Mouse (Mus musculus): ENCODE results near the gene Aox4.

Gene Aox4

DNA sequence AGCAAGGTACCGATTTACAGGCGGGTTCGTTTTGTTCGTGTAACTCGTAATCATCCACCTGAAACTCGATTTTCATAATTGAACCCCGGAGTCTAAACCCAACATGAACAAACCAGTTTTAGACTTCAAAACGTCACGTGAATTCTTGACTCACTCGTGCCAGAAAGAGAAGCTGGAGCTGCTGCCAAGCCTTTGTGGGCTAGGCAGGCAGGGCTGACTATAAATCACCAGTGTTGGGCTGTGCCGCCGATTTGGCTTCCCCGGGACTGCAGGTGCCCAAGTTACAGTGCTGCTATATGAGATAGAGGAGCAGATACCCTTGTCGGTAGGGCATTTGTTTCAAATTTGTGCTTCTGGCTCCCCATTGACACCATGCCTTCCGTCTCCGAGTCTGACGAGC lies at the start of gene Aox4:
Gene Aox4 (plus strand): TSS at position 195 of the 400 bp plus-strand sequence.
- no peak for DNase-seq

DNA sequence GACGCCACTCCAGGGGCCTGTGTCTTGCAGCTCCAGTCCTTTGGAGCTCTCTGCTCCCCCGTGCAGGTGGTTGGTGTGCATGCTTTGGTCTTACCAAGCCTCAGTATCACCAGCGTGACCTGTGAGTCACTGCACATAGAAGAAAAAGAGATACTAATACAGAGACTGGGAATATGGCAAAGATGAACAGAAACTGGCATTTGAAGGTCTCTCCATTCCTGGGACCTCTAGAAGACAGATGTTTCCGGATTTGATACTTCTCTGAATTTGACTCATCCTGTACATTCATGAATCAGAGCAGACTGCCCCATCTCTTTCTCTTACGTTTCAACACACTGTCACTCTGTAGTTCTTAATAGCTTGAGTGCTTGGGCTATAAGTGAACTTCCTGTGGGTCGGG lies 40.3 kb upstream of the Aox4 start:
- DNase-seq, result no peak

DNA sequence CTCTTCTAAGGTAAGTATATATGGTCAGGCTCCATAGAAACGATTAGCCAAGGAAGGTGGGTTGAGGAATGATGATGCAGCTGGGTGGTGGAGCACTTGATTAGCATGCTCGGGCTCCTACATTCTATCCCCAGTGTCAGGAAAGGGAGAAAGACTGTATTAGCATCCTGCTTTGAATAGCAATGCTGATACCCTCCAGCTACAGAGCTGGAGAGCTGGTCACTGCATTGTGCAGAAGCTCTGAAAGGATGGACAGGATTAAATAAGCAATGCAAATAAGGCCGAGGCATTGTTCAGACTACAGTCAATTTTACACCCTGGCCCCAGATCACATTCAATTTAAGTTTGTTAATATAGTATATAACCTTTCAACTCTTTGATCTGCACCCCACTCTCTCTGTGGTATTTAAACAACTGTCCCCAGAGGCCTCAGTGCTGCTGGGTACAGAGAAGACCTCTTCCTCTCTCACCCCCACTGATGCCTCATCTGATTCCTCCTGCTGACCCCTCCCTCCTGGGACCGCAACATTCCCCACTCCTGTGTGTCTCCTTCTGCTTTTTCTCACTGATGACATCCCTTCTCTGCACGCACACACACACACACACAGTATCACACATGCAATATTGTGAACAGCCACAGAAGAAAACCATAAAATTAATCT lies 21.6 kb upstream of the Aox4 start:
- no peak for DNase-seq

DNA sequence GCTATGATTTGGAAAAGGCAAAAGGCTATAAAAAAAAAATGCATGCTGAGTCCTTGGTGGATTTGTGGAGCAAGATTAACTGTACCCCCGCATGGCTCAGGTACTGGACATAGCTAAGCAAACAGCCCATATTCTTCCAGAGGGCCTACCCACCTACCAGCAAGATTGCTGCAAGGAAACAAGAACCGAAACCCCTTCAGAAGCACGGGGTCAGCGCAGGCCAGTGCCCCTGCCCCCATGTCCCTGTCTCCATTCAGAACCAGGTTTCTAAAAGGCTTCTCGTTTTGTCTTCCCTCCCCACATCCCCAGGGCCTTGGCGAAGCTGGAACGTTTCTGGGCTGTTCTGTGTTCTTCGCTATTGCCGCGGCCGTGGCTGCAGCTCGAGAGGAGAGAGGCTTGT lies 15.9 kb upstream of the Aox4 start:
- no peak for DNase-seq

DNA sequence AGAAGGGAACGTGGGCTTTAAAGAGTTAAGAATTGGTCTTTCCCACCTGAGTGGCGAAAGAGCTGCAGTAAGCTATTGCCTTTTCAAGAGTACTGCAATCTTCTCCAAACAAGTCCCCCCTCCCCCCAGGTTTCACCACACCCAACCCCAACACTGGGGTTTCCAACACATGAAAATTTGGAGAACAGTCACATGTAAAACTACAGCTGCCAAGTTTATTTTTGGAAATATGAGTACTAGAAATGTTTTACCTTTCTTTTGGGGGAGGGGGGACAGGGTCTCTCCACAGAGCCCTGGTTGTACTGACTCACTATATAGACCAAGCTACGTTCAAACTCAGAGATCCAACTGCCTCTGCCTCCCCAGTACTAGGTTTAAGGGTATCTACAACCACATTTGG lies 15.2 kb upstream of the Aox4 start:
- DNase-seq, result no peak

DNA sequence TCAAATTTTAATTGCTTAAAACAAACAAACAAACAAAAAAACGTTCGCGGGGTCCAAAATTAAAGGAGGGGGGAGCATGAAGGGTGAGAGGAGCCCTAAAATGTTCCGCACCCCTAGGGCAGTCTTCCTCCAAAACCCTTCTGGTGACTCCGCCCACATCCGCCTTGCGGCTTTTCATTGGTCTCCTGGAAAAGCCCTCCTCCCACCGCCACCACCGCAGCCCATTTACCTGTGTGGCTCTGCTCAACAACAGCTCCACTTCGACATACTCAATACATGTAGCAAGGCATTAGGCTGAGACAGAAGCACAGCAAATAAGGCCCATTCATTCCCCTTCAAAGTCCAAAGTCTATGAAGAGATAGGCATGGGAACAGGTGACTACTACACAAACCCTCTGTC lies 14.7 kb upstream of the Aox4 start:
- no peak for DNase-seq

DNA sequence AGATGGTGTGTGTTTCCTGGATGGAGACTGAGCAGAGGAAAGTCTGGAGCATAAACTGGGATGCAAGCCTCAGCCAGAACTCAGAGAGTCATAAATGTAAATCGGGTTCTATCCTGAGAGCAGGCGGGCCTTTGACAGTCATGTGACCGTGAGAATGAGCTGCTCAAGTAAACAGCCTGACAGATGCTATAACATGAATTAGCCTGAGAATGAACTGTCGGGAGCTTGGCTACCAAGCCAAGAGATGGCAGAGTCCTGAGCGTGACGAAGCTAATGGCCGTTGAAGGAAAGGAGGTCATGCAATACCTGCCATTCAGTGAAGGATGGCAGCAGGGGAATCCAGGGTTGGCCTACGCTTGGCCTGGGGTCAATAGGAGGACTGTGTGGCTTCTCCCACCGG lies 13.2 kb upstream of the Aox4 start:
- DNase-seq, result no peak

DNA sequence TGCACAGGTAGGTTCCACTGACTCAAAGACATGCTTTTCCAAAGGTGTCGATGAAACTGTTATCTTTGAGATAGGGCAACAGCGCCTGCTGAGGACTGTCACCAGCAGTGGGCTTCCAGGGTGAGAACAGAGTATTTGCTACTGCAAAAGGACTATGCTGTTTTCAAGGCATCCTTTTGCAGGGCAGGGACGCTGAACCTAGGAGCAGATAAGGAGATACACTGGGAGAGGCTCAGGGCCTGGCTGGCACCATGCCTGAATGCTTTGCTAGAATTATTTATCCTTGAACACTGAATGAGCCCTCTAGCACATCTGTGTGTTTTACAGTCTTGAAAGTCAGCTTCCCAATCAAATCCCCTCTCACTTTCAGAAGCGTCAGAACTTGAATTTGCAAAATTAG lies 11.8 kb upstream of the Aox4 start:
- DNase-seq, result no peak

DNA sequence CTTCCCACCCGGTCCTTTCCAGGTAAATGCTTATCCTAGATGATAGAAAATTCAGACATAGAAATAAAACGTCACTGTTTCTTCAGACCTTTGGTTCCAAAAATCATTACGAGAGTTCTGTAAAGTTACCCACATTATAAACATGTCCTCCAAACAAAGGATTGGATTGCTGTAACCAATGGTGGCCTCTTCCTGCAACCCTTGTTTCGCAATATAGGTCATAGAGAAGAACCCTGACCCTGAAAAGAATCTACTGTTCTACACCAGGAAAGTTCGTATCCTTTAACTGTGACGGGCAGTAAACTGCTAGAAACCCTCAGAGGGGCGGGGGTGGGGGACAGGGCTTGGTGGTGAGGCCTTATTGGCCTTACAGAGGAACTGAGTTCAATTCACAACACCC lies 2.6 kb downstream of the Aox4 start:
- DNase-seq, result no peak

DNA sequence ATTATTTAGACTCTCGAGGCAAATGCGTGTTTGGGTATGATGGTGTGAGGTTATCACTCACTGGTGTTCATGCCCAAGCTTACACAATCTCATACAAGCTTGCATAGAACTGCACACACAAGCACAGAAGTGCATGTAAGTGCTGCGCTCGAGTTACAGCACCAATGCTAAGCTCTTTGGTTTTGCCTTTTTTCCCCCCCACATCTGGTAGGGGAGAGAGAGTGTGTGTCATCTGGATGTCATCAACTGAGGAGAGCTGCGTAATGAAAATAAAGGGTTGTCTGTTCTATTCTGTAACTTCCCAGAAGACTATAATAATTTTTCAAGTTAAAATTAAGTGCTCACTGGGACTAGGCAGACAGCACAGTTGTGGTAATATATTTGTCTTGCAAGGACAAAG lies 3.6 kb downstream of the Aox4 start:
- DNase-seq, result no peak

DNA sequence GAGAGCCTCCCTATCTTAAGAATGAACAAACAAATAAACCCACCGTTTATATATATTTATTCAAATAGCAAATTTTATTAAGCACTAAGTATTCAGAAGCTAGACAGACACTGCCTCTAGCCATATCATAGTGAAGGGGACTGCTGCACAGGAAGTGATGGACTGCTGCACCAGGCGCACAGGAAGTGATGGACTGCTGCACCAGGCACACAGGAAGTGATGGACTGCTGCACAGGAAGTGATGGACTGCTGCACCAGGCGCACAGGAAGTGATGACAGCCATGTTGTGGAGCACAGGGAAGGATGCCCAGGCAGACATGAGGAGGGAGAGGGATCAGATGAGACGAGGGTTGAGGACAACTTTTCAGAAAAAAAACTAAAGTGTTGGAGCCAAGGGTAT lies 5.2 kb downstream of the Aox4 start:
- DNase-seq, result no peak

DNA sequence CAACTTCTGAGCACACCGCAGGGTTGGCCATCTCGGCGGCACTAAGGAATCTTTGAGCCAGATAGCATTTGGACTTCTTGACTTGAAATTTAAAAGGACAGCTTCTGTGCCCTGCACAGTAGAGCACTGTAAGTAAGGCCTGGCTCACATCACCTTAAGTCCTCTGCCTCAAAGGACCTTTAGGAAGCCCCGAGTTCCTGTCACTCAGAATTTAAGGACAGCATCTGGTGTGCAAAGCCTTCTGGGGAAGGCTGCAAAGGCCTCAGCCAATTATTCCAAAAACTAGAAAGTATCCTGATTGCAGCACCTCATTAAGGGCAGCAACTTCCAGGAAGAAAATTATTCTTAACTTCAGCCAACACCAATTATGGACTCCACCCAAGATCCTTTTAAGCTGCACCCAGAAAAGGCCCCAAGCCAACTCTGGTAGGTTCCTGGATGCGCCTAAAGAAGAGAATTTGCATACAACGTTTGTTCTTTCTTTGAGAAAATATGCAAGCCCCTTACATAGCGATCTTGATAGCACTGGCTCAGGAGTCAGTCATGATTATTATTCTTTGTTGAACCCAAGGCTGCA lies 5.8 kb downstream of the Aox4 start:
- DNase-seq, result no peak

DNA sequence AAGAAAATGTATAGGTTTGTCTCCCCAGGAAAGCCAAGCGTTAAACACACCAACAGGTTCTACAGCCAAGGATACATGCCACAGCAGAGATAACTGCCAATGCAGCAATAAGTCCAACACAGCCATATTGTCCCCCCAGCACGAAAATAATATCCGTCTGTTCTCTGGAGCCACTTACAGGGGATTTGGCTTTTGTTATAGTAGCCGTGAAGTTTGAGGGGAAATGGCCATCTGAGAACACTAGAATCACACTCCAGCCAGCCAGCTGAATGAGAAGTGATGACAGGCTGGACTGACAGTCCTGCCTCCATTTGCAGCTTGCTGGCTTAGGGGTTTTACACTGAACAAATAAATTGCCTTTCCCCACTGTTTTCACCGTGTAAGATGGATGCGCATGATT lies 10.9 kb downstream of the Aox4 start:
- peak in 1 of 2 experiments; percentile 4 for DNase-seq

DNA sequence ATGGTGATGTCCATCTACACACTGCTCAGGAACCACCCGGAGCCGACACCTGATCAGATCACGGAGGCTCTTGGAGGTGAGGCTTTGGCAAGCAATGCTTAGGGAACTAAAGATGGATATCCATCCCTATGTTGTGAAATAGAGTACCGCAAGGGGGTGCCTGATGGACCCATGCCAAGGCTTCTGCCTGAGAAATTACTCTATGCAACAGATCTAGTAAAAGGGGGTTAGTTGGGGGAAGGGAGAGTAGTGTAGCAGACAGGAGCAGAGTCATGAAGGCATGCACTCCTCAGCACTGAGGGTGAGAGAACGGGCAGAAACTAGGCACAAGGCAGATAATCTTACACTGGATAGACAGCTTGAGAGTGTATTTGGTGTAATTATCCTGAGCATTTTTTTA lies 11.7 kb downstream of the Aox4 start:
- peak in 1 of 2 experiments; percentile 3 for DNase-seq

DNA sequence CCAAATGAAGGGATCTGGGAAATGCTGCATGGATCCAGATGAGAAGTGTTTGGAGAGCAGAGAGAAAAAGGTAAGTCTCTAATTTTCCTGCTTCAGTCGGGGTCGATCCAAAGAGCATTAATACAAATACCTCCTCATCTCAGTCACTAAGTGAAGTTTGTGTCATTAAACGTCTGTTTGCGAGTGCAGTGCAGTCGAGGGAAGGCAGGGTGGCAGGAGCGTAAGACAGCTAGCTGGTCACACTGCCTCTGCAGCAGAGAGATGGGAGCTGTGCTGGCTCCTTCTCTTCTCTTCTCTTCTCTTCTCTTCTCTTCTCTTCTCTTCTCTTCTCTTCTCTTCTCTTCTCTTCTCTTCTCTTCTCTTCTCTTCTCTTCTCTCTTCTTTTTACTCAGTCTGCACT lies 17.9 kb downstream of the Aox4 start:
- no peak for DNase-seq

DNA sequence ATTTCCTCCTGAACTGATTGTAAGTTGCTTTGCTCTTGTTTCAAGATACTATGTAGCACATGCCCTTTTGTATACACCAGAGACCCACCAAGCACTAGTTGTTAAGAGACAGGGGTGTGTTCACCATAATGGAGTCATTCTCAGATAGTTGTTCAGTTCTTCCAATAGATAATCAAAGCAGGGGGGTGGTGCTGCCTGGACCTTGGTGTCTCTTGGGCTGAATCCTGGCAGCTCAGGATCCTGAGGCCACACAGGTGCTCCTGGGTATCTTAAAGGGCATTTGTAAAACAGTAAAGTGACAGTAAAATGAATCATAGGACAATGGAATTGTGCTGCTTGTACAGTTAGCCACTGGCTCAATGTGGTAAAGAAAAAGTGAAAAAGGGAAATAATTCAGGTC lies 18.7 kb downstream of the Aox4 start:
- DNase-seq, result no peak

DNA sequence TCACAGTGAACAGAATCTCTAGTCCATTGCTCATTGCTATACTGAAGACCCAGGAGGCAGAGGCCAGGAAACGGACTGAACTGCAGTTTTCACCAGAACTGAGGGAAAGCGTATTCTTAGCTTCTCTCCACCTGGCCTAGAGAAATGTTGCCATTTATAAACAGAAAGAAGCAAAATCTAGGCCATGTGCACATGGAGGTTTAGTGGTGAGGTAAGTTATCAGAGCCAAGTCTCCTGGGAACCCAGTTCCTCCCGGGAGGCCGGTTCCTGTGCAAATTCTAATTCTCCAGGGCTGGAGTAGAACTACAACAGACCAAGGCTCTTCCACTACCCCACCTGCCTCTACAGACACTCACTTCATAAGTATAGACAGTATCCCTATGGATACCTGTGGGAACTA lies 19.6 kb downstream of the Aox4 start:
- no peak for DNase-seq

DNA sequence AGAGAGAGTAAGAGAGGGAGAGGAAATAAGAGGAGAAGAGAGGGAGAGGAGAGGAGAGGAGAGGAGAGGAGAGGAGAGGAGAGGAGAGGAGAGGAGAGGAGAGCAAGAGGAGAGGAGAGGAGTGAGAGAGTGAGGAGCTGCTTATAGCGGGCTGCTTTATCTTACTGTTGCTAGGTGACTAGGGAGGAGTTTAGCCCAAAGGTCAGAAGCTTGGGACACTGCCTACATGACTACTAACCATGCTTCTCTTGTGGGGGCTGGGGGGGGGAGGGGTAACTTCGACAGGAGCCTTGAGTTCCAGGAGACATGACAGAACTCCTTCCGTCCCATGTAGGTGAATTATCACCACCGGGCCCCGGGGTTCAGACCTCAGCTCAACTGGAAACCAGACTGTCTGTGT lies 20.3 kb downstream of the Aox4 start:
- DNase-seq, result no peak

DNA sequence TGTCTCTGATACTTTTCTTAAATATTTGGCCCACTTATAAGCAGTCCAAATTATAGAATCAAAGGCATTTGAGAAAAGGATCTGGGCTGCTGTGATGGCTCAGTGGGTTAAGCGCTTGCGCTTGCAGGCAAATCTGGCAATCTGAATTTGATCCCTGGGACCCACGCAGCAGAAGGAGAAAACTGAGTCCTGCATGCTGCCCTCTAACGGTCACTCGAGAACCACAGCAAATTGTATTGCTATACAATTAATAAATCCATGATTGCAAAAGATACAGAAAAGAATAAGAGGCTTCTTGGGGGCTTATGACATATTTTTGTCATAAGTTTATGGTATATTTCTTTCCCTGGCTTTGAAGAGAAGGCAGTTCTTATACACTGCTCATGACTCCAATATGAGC lies 25.2 kb downstream of the Aox4 start:
- DNase-seq, result no peak

DNA sequence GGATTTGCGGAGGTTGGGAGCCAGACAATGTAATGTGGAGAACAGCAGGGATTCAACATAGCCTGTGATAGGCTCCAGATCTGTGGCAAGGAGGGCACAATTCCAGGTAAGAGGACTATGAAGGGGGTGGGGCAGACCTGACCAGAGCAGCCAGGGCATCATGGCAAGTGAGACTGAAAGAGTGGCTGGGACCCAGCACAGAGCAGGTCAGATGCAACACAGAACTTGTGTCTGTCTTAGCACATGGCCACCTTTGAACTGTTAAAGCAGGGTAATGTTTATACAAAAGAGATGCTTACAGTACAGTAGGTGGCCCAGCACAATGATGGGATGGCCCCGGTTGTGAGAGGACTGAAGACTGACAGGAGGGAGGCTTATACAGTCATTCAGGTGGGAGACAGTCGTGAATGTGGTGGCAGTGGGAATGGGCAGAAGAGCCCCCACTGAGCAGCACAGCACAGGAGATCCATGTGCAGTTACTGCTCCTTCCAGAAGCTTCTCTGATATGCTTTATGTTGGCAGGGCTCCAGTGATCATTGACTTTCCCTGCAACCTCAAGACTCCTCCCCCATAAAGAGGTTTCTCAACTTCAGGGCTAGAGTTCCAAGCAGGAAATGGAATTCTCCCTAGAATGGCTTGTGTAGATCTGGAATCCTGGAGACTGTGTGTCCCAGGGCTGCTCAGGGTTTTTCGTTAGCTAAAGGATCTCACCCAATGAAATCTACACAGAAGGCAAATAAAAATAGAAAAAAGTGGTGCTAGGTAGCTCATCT lies 27.5 kb downstream of the Aox4 start:
- DNase-seq, result no peak

DNA sequence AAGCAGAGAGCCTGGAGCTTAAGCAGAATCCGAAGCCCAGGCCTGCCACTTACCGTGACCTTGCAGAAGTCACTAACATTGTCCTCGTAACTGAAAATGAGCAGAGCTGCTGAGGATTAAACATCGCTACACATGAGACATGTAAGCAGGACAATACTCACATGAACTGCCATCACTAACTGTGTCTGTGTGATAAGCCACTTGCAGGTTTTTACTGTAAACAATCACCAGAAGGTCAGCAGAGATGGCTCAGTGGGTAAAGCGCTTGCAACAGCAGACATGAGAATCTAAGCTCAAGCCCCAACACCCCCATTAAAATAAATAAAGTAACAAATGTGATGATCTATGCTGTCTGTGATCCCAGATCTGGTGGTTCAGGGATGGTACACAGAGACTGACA lies 28.2 kb downstream of the Aox4 start:
- no peak for DNase-seq

DNA sequence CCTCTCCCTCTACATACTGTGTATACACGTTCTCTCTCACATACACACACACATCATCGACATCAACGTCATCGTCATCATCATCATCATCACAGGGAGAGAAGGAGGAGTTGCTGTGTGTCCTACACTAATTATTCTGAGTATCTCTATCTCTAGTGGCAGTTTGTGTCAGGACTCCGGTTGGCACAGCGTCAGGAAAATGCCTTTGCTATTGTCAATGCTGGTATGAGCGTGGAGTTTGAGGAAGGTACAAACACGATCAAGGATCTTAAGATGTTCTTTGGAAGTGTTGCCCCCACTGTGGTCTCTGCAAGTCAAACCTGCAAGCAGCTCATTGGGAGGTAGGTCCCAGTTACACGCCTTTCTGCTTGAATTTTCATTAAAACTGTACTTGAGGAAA lies 28.8 kb downstream of the Aox4 start:
- no peak for DNase-seq

DNA sequence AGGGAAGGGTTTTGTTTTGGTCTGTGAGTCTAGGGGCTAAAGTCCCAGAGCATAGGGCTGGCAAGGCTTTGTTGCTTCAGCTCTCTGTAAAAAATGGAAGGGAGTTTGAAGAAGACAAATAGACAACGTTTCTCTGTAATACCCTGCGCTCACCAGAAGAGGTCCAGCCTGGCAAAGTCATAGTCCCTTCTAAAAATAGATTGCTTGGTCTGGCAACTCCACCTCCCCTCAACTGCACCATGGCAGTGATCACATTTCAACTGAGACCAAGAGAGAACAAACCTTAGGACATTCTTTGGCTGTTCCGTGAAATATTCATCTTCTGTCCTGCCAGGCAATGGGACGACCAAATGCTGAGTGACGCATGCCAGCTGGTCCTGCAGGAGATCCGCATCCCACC lies 30.1 kb downstream of the Aox4 start:
- DNase-seq, result no peak

DNA sequence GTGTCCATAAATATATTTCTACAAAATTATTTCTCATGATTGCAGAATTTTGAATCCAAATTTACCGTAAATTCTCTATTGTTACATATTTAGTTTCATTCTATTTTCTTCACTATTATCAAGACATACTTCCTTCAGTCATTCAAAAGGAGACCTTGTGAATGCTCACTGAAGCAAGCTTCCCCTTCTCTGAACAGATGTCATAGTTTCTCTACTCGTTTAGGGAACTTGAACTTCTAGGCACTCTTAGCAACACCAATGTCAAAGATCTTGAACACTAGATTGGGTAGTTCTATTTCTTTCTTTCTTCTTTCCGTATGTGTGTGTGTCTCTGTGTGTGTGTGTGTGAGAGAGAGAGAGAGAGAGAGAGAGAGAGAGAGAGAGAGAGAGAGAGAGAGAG lies 34.3 kb downstream of the Aox4 start:
- DNase-seq, result no peak

DNA sequence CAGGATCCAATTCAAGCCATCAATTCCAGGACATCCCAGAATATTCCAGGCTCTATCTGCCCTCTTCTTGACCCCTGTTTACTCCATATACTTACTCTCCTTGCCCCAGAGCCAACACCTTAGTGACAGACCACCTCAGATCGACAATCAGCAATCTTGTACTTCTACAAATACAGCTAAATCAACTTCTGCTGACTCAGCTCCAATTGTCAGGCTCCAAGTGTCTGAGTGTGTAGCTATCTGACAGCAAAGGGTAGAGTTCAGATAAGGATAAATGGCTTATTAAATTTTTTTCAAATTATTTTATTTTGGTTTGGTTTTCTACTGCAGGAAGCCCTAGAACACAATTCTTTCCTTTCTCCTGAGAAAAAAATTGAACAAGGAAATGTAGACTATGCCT lies 38.3 kb downstream of the Aox4 start:
- DNase-seq, result no peak

Data from cerebellum, adult 18-20 months (tissue).